Mouse (Mus musculus) heart, adult 2 months (tissue): ENCODE measurements at regions not wholly inside any gene's neighbourhood (a gene's known extent, or its start where the extent isn't known, plus 50 kb on each side); places are given as distances from the start of the nearest gene placed in this dataset.

ENCODE experiments used
- DNase-seq, 2 experiments: peaks; one replicate each; pipeline ENCODE4 v3.0.0; 2021
- H3K27ac ChIP-seq: fragments of 200-600 bp; 2 replicates; pipeline ENCODE4 v1.8.1; 2022
- H3K27me3 ChIP-seq: fragments of 200-500 bp; 2 replicates; pipeline ENCODE4 v1.6.1; 2012; ENCODE audit warnings: mild to moderate bottlenecking, low read length, inconsistent platforms, mixed read lengths; ENCODE audit not compliant: control insufficient read depth, insufficient read depth
- H3K36me3 ChIP-seq: fragments of 200-500 bp; 2 replicates; pipeline ENCODE4 v1.6.1; 2012; ENCODE audit warnings: low read length, inconsistent platforms; ENCODE audit not compliant: control insufficient read depth, insufficient read depth
- H3K4me1 ChIP-seq: fragments of 200-500 bp; 2 replicates; pipeline ENCODE4 v1.6.1; 2011; ENCODE audit warnings: low read length; ENCODE audit not compliant: control insufficient read depth, insufficient read depth
- H3K4me3 ChIP-seq: fragments of 200-600 bp; 2 replicates; pipeline ENCODE4 v1.8.1; 2022
- H3K79me2 ChIP-seq: fragments of 200-500 bp; replicated peaks from 2 replicates; pipeline ENCODE4 v1.6.1; 2012; ENCODE audit warnings: mild to moderate bottlenecking, inconsistent platforms, low read length, moderate library complexity, mixed read lengths; ENCODE audit not compliant: control insufficient read depth, insufficient read depth
- H3K9ac ChIP-seq: fragments of 200-500 bp; 2 replicates; pipeline ENCODE4 v1.6.1; 2012; ENCODE audit warnings: low read depth, mild to moderate bottlenecking, control low read depth, inconsistent platforms, low read length, mixed read lengths
- CTCF ChIP-seq: fragments of 200-600 bp; IDR thresholded peaks from 2 replicates; pipeline ENCODE4 v1.8.1; 2022; ENCODE audit warnings: antibody characterized with exemption, mild to moderate bottlenecking, moderate library complexity
- EP300 ChIP-seq: fragments of 200-500 bp; IDR thresholded peaks from 2 replicates; pipeline ENCODE4 v1.6.1; 2011; ENCODE audit warnings: low read depth, low read length, control low read depth; ENCODE audit not compliant: insufficient read depth
- POLR2A ChIP-seq: fragments of 200-500 bp; IDR thresholded peaks from 2 replicates; pipeline ENCODE4 v1.6.1; 2011; ENCODE audit warnings: mild to moderate bottlenecking, low read depth, low read length, control low read depth; ENCODE audit not compliant: insufficient read depth
- WGBS: fragments of 180-500 bp; shearing (Covaris S2); methylation state at CpG from one replicate; pipeline ENCODE4 v1.1.7; 2018; 5-methylcytosine and 5-hydroxymethylcytosine counted together
- intact Hi-C: fragments of 180-260 bp; cut with DNase I; formaldehyde crosslinking; loops from one replicate; pipeline ENCODE4 v1.15.1; 2025

GRCm38 (mm10) chr7:83104426-83104825 is 237.3 kb downstream of the Mex3b start:
- no peak for DNase-seq
- WGBS: 52% methylated on average over 1 of the region's 1 CpGs
- Histone ChIP-seq H3K4me3 (no peak overlapping the region), H3K36me3 (no peaks in the 10 kb centered on the region), H3K79me2 (no peaks in the 10 kb centered on the region), H3K27me3 (no peaks in the 10 kb centered on the region), H3K4me1 (no peaks in the 10 kb centered on the region), H3K27ac (no peak overlapping the region), H3K9ac (no peak overlapping the region)
- TF ChIP-seq POLR2A: no peak
- no peak for TF ChIP-seq EP300
- no peak for TF ChIP-seq CTCF
- intact Hi-C loops: no loop called here

GRCm38 (mm10) chr7:83105672-83106071 is 238.5 kb downstream of the Mex3b start:
- intact Hi-C loops: no loop called here
- Histone ChIP-seq H3K4me1 (no peaks in the 10 kb centered on the region), H3K27me3 (no peaks in the 10 kb centered on the region), H3K36me3 (no peaks in the 10 kb centered on the region), H3K4me3 (no peak overlapping the region), H3K9ac (no peak overlapping the region), H3K79me2 (no peaks in the 10 kb centered on the region), H3K27ac (no peak overlapping the region)
- TF ChIP-seq EP300 (no peak), CTCF (no peak), POLR2A (no peak)
- no peak for DNase-seq

GRCm38 (mm10) chr7:83111217-83111823 is 244.2 kb downstream of the Mex3b start:
- Histone ChIP-seq H3K9ac (no peak overlapping the region), H3K79me2 (no peaks in the 10 kb centered on the region), H3K27ac (no peak overlapping the region), H3K4me3 (no peak overlapping the region), H3K36me3 (no peaks in the 10 kb centered on the region), H3K4me1 (no peaks in the 10 kb centered on the region), H3K27me3 (no peaks in the 10 kb centered on the region)
- TF ChIP-seq CTCF (no peak), EP300 (no peak), POLR2A (no peak)
- 68% methylated on average over 6 of the region's 6 CpGs for WGBS
- no peak for DNase-seq
- intact Hi-C loops: no loop called here

- DNase-seq: no peak
- H3K27me3 ChIP-seq: no peaks in the 10 kb centered on the region
Measured at GRCm38 (mm10) chr7:83116487-83116886, 249.4 kb downstream of the Mex3b start.

GRCm38 (mm10) chr7:83117065-83117464 is 249.9 kb downstream of the Mex3b start:
- Histone ChIP-seq H3K27ac (no peak overlapping the region), H3K4me1 (no peaks in the 10 kb centered on the region), H3K9ac (no peak overlapping the region), H3K79me2 (no peaks in the 10 kb centered on the region), H3K27me3 (no peaks in the 10 kb centered on the region), H3K36me3 (no peaks in the 10 kb centered on the region), H3K4me3 (no peak overlapping the region)
- TF ChIP-seq EP300 (no peak), POLR2A (no peak), CTCF (no peak)
- DNase-seq: no peak
- intact Hi-C loops: no loop called here
- 82% methylated on average over 3 of the region's 3 CpGs for WGBS

More at GRCm38 (mm10) chr7:83116487-83116886, 249.4 kb downstream of the Mex3b start:
- Histone ChIP-seq H3K79me2 (no peaks in the 10 kb centered on the region), H3K27ac (no peak overlapping the region), H3K9ac (no peak overlapping the region), H3K4me1 (no peaks in the 10 kb centered on the region), H3K4me3 (no peak overlapping the region), H3K36me3 (no peaks in the 10 kb centered on the region)
- intact Hi-C loops: no loop called here
- TF ChIP-seq EP300 (no peak), POLR2A (no peak), CTCF (no peak)
- 85% methylated on average over 1 of the region's 1 CpGs for WGBS

GRCm38 (mm10) chr7:83126196-83126595 is 259.1 kb downstream of the Mex3b start:
- Histone ChIP-seq H3K4me1 (no peaks in the 10 kb centered on the region), H3K4me3 (no peak overlapping the region), H3K27me3 (no peaks in the 10 kb centered on the region; the same call in 1 of the 2 replicates), H3K79me2 (no peaks in the 10 kb centered on the region), H3K27ac (no peak overlapping the region), H3K9ac (no peak overlapping the region), H3K36me3 (no peaks in the 10 kb centered on the region)
- WGBS: 63% methylated on average over 4 of the region's 4 CpGs
- intact Hi-C loops: no loop called here
- TF ChIP-seq POLR2A (no peak), EP300 (no peak), CTCF (peak; percentile 43)
- DNase-seq: no peak
